Mouse (Mus musculus): ENCODE data around the gene Pdgfc.

DNA sequence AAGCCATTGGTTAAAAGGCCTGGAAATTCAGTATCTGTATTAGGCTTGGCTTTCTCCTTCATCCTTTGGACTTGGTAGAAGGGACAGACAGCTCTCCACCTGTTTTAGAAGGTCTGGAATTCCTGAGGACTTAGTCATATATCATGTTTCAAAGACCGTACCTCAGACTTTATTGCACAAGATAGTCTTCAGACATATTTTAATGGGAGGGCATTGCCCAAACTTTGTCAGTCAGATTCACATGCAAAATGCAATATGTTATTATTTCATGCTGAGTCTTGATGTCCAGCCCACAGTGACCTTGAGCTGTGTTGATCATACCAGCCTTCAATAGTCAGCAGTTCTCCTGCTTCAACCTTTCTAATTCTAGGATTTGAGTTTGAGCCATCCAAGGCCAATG, 64.9 kb downstream of the Pdgfc start:
- TF ChIP-seq CTCF (IDR thresholded peaks at IDR 0.05; ENCODE audit: low read depth) = no peak
- TF ChIP-seq EP300 (IDR thresholded peaks at IDR 0.05; ENCODE audit: low read depth) = no peak

Data from liver, embryonic 14.5 days (tissue).